Mouse (Mus musculus) ovary, postnatal 36 days (tissue): ENCODE results near the gene Gabarapl2.

ENCODE experiments used
- DNase-seq: peaks from one replicate; pipeline ENCODE4 v3.0.0; 2022; ENCODE audit warnings: low spot score, mixed read lengths

Gene Gabarapl2

GRCm38 (mm10) chr8:111940171-111941100, at the start of gene Gabarapl2:
TSS of gene Gabarapl2 (plus strand) at chr8:111940703.
- peak; percentile 96 for DNase-seq

GRCm38 (mm10) chr8:111890911-111891303, 49.6 kb upstream of the Gabarapl2 start:
- DNase-seq: no peak

- DNase-seq: no peak
Observed at GRCm38 (mm10) chr8:111891983-111892382, 48.5 kb upstream of the Gabarapl2 start.

GRCm38 (mm10) chr8:111892615-111893014, 47.9 kb upstream of the Gabarapl2 start:
- no peak for DNase-seq

- no peak for DNase-seq
Observed at GRCm38 (mm10) chr8:111894955-111895354, 45.5 kb upstream of the Gabarapl2 start.

- no peak for DNase-seq
Observed at GRCm38 (mm10) chr8:111898586-111898985, 41.9 kb upstream of the Gabarapl2 start.

GRCm38 (mm10) chr8:111902080-111902479, 38.4 kb upstream of the Gabarapl2 start:
- no peak for DNase-seq

- no peak for DNase-seq
Observed at GRCm38 (mm10) chr8:111905500-111906121, 34.9 kb upstream of the Gabarapl2 start.

- peak; percentile 10 for DNase-seq
Observed at GRCm38 (mm10) chr8:111909621-111910450, 30.7 kb upstream of the Gabarapl2 start, which contains the start of gene Chst5. TSS of gene Chst5 (minus strand) at chr8:111910447.

- no peak for DNase-seq
Observed at GRCm38 (mm10) chr8:111911572-111911971, 28.9 kb upstream of the Gabarapl2 start.

GRCm38 (mm10) chr8:111912860-111913432, 27.6 kb upstream of the Gabarapl2 start:
- no peak for DNase-seq

GRCm38 (mm10) chr8:111919663-111920062, 20.8 kb upstream of the Gabarapl2 start:
- no peak for DNase-seq

- no peak for DNase-seq
Observed at GRCm38 (mm10) chr8:111920971-111921370, 19.5 kb upstream of the Gabarapl2 start.

- peak; percentile 29 for DNase-seq
Observed at GRCm38 (mm10) chr8:111923383-111923804, 17.1 kb upstream of the Gabarapl2 start.

- DNase-seq: no peak
Observed at GRCm38 (mm10) chr8:111924976-111925375, 15.5 kb upstream of the Gabarapl2 start.

GRCm38 (mm10) chr8:111929648-111930344, 10.7 kb upstream of the Gabarapl2 start:
- no peak for DNase-seq

- DNase-seq: no peak
Observed at GRCm38 (mm10) chr8:111931721-111932120, 8.8 kb upstream of the Gabarapl2 start.

GRCm38 (mm10) chr8:111932580-111933336, 7.7 kb upstream of the Gabarapl2 start:
- DNase-seq: peak; percentile 60

- peak; percentile 87 for DNase-seq
Observed at GRCm38 (mm10) chr8:111933348-111934076, 7.0 kb upstream of the Gabarapl2 start, which contains the start of gene Tmem231. TSS of gene Tmem231 (minus strand) at chr8:111933881.

GRCm38 (mm10) chr8:111934201-111934600, 6.3 kb upstream of the Gabarapl2 start:
- DNase-seq: no peak
